Mouse (Mus musculus) hindbrain, embryonic 14.5 days (tissue): ENCODE results near the gene Ubp1. TPM values are rescaled to one million over a fixed set of nuclear protein-coding genes. Genes with fewer than 3 reads are reported as not detected.

Experiments
- ATAC-seq: fragments of 200-750 bp; cut with Nextera tagmentation; 2 replicates; pipeline ENCODE4 v1.8.0; 2017; ENCODE audit warnings: moderate number of reproducible peaks, mild to moderate bottlenecking, moderate TSS enrichment, moderate library complexity; ENCODE audit not compliant: low FRiP score
- DNase-seq: peaks from one replicate; pipeline ENCODE4 v3.0.0-alpha.2; 2015; ENCODE audit warnings: low spot score
- H3K27ac ChIP-seq: fragments of 300-500 bp; sonication (generic); 2 replicates; pipeline ENCODE4 v1.5.1; 2014; ENCODE audit warnings: mild to moderate bottlenecking, moderate library complexity
- H3K27me3 ChIP-seq: fragments of 300-500 bp; sonication (generic); 2 replicates; pipeline ENCODE4 v1.6.1; 2014; ENCODE audit warnings: mild to moderate bottlenecking, low read length, mixed read lengths; ENCODE audit not compliant: control insufficient read depth, insufficient read depth
- H3K36me3 ChIP-seq: fragments of 300-500 bp; sonication (generic); replicated peaks from 2 replicates; pipeline ENCODE4 v1.6.1; 2014; ENCODE audit not compliant: control insufficient read depth, insufficient read depth
- H3K4me1 ChIP-seq: fragments of 300-500 bp; sonication (generic); replicated peaks from 2 replicates; pipeline ENCODE4 v1.6.1; 2014; ENCODE audit warnings: antibody characterized with exemption, low read length, mixed read lengths; ENCODE audit not compliant: control insufficient read depth, insufficient read depth
- H3K4me2 ChIP-seq: fragments of 300-500 bp; sonication (generic); replicated peaks from 2 replicates; pipeline ENCODE4 v1.6.1; 2014; ENCODE audit warnings: mild to moderate bottlenecking, moderate library complexity
- H3K4me3 ChIP-seq: fragments of 300-500 bp; sonication (generic); replicated peaks from 2 replicates; pipeline ENCODE4 v1.5.1; 2014; ENCODE audit warnings: mild to moderate bottlenecking, low read length
- H3K9ac ChIP-seq: fragments of 300-500 bp; sonication (generic); 2 replicates; pipeline ENCODE4 v1.6.1; 2014
- H3K9me3 ChIP-seq: fragments of 300-500 bp; sonication (generic); 2 replicates; pipeline ENCODE4 v1.6.1; 2016; ENCODE audit warnings: low read length; ENCODE audit not compliant: control insufficient read depth
- WGBS: fragments of 180-500 bp; shearing (Covaris S2); extraction: QIAGEN DNeasy Blood & Tissue Kit; methylation state at CpG from one replicate; pipeline ENCODE4 v1.1.7; 2014; 5-methylcytosine and 5-hydroxymethylcytosine counted together
- polyA plus RNA-seq: library from polyadenylated mRNA; unstranded; fragments of >200 nt; fragmentation: Nextera tagmentation; extraction: Ambion mirVana; gene quantifications from 2 replicates; pipeline ENCODE4 v1.2.1, GENCODE M21; 2014

The Ubp1 gene
- polyA plus RNA-seq, 1 experiment from 2014 or later = 34.2 TPM

- no peaks in the 10 kb centered on the region for H3K4me1 ChIP-seq
- ATAC-seq = no peak
Observed at GRCm38 (mm10) chr9:113963718-113964117, 33.0 kb downstream of the Ubp1 start.

GRCm38 (mm10) chr9:113964415-113964814, 33.7 kb downstream of the Ubp1 start:
- WGBS = 95% methylated on average over 8 of the region's 8 CpGs
- DNase-seq = no peak
- H3K4me2 ChIP-seq = no peak overlapping the region
- H3K9me3 ChIP-seq = no peaks in the 10 kb centered on the region
- no peaks in the 10 kb centered on the region for H3K4me1 ChIP-seq
- H3K36me3 ChIP-seq = peaks cover 97% of the 10 kb centered on the region
- no peak for ATAC-seq
- no peak overlapping the region for H3K27ac ChIP-seq
- no peak overlapping the region for H3K9ac ChIP-seq
- no peaks in the 10 kb centered on the region for H3K27me3 ChIP-seq
- H3K4me3 ChIP-seq = no peak overlapping the region

More at GRCm38 (mm10) chr9:113963718-113964117, 33.0 kb downstream of the Ubp1 start:
- Histone ChIP-seq H3K27ac (no peak overlapping the region), H3K27me3 (no peaks in the 10 kb centered on the region), H3K4me2 (no peak overlapping the region), H3K9ac (no peak overlapping the region), H3K4me3 (no peak overlapping the region), H3K36me3 (peaks cover 95% of the 10 kb centered on the region), H3K9me3 (no peaks in the 10 kb centered on the region)
- no peak for DNase-seq

- no peak for DNase-seq
- Histone ChIP-seq H3K36me3 (peaks cover 96% of the 10 kb centered on the region), H3K4me3 (no peak overlapping the region), H3K27ac (no peak overlapping the region), H3K4me2 (no peak overlapping the region), H3K9ac (no peak overlapping the region), H3K27me3 (no peaks in the 10 kb centered on the region), H3K4me1 (no peaks in the 10 kb centered on the region), H3K9me3 (no peaks in the 10 kb centered on the region)
- WGBS = 95% methylated on average over 4 of the region's 4 CpGs
- ATAC-seq = no peak
Observed at GRCm38 (mm10) chr9:113966838-113967237, 36.1 kb downstream of the Ubp1 start.

- H3K27me3 ChIP-seq = no peaks in the 10 kb centered on the region
- H3K4me3 ChIP-seq = no peak overlapping the region
- H3K4me1 ChIP-seq = no peaks in the 10 kb centered on the region
- H3K4me2 ChIP-seq = no peak overlapping the region
- no peak overlapping the region for H3K9ac ChIP-seq
- ATAC-seq (no peak), DNase-seq (no peak)
- 95% methylated on average over 7 of the region's 7 CpGs for WGBS
- no peaks in the 10 kb centered on the region for H3K9me3 ChIP-seq
- no peak overlapping the region for H3K27ac ChIP-seq
- H3K36me3 ChIP-seq = peaks cover 96% of the 10 kb centered on the region
Observed at GRCm38 (mm10) chr9:113968967-113969366, 38.2 kb downstream of the Ubp1 start.

GRCm38 (mm10) chr9:113969399-113969798, 38.7 kb downstream of the Ubp1 start:
- Histone ChIP-seq H3K27ac (no peak overlapping the region), H3K4me3 (no peak overlapping the region), H3K4me1 (no peaks in the 10 kb centered on the region), H3K36me3 (peaks cover 96% of the 10 kb centered on the region), H3K9me3 (no peaks in the 10 kb centered on the region), H3K27me3 (no peaks in the 10 kb centered on the region), H3K9ac (no peak overlapping the region), H3K4me2 (no peak overlapping the region)
- 96% methylated on average over 8 of the region's 8 CpGs for WGBS
- ATAC-seq (no peak), DNase-seq (no peak)

- WGBS = 91% methylated on average over 14 of the region's 14 CpGs
Observed at GRCm38 (mm10) chr9:113970041-113970440, 39.3 kb downstream of the Ubp1 start.

GRCm38 (mm10) chr9:113971615-113972014, 40.9 kb downstream of the Ubp1 start:
- WGBS = 85% methylated on average over 8 of the region's 8 CpGs
- ATAC-seq = no peak

More at GRCm38 (mm10) chr9:113970041-113970440, 39.3 kb downstream of the Ubp1 start:
- no peak overlapping the region for H3K4me2 ChIP-seq
- DNase-seq (no peak), ATAC-seq (no peak)
- no peaks in the 10 kb centered on the region for H3K4me1 ChIP-seq
- no peak overlapping the region for H3K27ac ChIP-seq
- no peaks in the 10 kb centered on the region for H3K9me3 ChIP-seq
- no peaks in the 10 kb centered on the region for H3K27me3 ChIP-seq
- H3K4me3 ChIP-seq = no peak overlapping the region
- H3K36me3 ChIP-seq = peaks cover 96% of the 10 kb centered on the region
- H3K9ac ChIP-seq = no peak overlapping the region

GRCm38 (mm10) chr9:113973857-113974256, 43.1 kb downstream of the Ubp1 start:
- DNase-seq = no peak
- ATAC-seq = no peak
- no peak overlapping the region for H3K4me2 ChIP-seq
- 64% methylated on average over 4 of the region's 4 CpGs for WGBS
- H3K9me3 ChIP-seq = no peaks in the 10 kb centered on the region
- H3K9ac ChIP-seq = no peak overlapping the region
- H3K4me1 ChIP-seq = no peaks in the 10 kb centered on the region
- H3K27ac ChIP-seq = no peak overlapping the region
- no peaks in the 10 kb centered on the region for H3K27me3 ChIP-seq
- H3K36me3 ChIP-seq = peaks cover 96% of the 10 kb centered on the region
- no peak overlapping the region for H3K4me3 ChIP-seq

More at GRCm38 (mm10) chr9:113971615-113972014, 40.9 kb downstream of the Ubp1 start:
- Histone ChIP-seq H3K27ac (no peak overlapping the region), H3K36me3 (peaks cover 96% of the 10 kb centered on the region), H3K9me3 (no peaks in the 10 kb centered on the region), H3K9ac (no peak overlapping the region), H3K27me3 (no peaks in the 10 kb centered on the region), H3K4me1 (no peaks in the 10 kb centered on the region), H3K4me2 (no peak overlapping the region), H3K4me3 (no peak overlapping the region)
- no peak for DNase-seq

- Histone ChIP-seq H3K4me3 (no peak overlapping the region), H3K36me3 (peaks cover 96% of the 10 kb centered on the region), H3K9me3 (no peaks in the 10 kb centered on the region), H3K27ac (no peak overlapping the region), H3K4me1 (no peaks in the 10 kb centered on the region), H3K27me3 (no peaks in the 10 kb centered on the region), H3K9ac (no peak overlapping the region), H3K4me2 (no peak overlapping the region)
- no peak for DNase-seq
- 92% methylated on average over 4 of the region's 4 CpGs for WGBS
- ATAC-seq = no peak
Observed at GRCm38 (mm10) chr9:113974945-113975344, 44.2 kb downstream of the Ubp1 start.

- Histone ChIP-seq H3K4me1 (peaks cover under 1% of the 10 kb centered on the region; the same call in 1 of the 2 replicates), H3K4me2 (no peak overlapping the region), H3K9ac (no peak overlapping the region), H3K4me3 (no peak overlapping the region), H3K27ac (no peak overlapping the region), H3K36me3 (peaks cover 96% of the 10 kb centered on the region), H3K27me3 (no peaks in the 10 kb centered on the region), H3K9me3 (no peaks in the 10 kb centered on the region)
- ATAC-seq = no peak
- 89% methylated on average over 7 of the region's 7 CpGs for WGBS
- no peak for DNase-seq
Observed at GRCm38 (mm10) chr9:113975442-113975841, 44.7 kb downstream of the Ubp1 start.
